Mouse (Mus musculus): ENCODE results near the gene Slc25a3. TPM values are rescaled to one million over a fixed set of nuclear protein-coding genes. Genes with fewer than 3 reads are reported as not detected.

Gene Slc25a3
- polyA plus RNA-seq, 2 experiments: 190 to 207 TPM

- peaks cover 11% of the 10 kb centered on the region; the same call in 1 of the 2 replicates for H3K36me3 ChIP-seq (replicated peaks; ENCODE audit: control insufficient read depth, insufficient read depth, low read depth)
Measured at GRCm38 (mm10) chr10:91076667-91077066, 47.2 kb downstream of the Slc25a3 start.

GRCm38 (mm10) chr10:91073345-91073744 is 50.5 kb downstream of the Slc25a3 start:
- 74% methylated on average over 3 of the region's 3 CpGs for WGBS (ENCODE audit: insufficient replicate concordance)
- TF ChIP-seq CTCF (IDR thresholded peaks at IDR 0.05; ENCODE audit: low read depth): no peak
- no peak for TF ChIP-seq EP300 (IDR thresholded peaks at IDR 0.05; ENCODE audit: low read depth)
- no peak for DNase-seq (ENCODE audit: low read depth in 3 of 3, low spot score in 3 of 3)
- Histone ChIP-seq H3K9ac (replicated peaks) (no peak overlapping the region), H3K27ac (no peak overlapping the region), H3K4me1 (replicated peaks; ENCODE audit: control insufficient read depth in 2 of 2, insufficient read depth in 2 of 2, low read length in 1 of 2) (no peaks in the 10 kb centered on the region), H3K27me3 (ENCODE audit: control insufficient read depth, insufficient read depth, low read length) (no peaks in the 10 kb centered on the region), H3K4me2 (ENCODE audit: low read depth) (no peak overlapping the region), H3K4me3 (ENCODE audit: insufficient read depth in 1 of 2, low read depth in 2 of 2, low read length in 2 of 2) (no peak overlapping the region), H3K36me3 (replicated peaks; ENCODE audit: control insufficient read depth, insufficient read depth, low read depth) (peaks cover 5% of the 10 kb centered on the region; the same call in 1 of the 2 replicates), H3K9me3 (ENCODE audit: control insufficient read depth, low read length) (no peaks in the 10 kb centered on the region)
- ATAC-seq (ENCODE audit: insufficient read depth): no peak

More at GRCm38 (mm10) chr10:91076667-91077066, 47.2 kb downstream of the Slc25a3 start:
- DNase-seq (ENCODE audit: low read depth in 3 of 3, low spot score in 3 of 3) (no peak), ATAC-seq (ENCODE audit: insufficient read depth) (no peak)
- H3K27ac ChIP-seq: no peak overlapping the region
- no peak overlapping the region for H3K4me3 ChIP-seq (ENCODE audit: insufficient read depth in 1 of 2, low read depth in 2 of 2, low read length in 2 of 2)
- H3K4me2 ChIP-seq (ENCODE audit: low read depth): no peak overlapping the region
- no peaks in the 10 kb centered on the region for H3K4me1 ChIP-seq (replicated peaks; ENCODE audit: control insufficient read depth in 2 of 2, insufficient read depth in 2 of 2, low read length in 1 of 2)
- 65% methylated on average over 2 of the region's 2 CpGs for WGBS (ENCODE audit: insufficient replicate concordance)
- no peak overlapping the region for H3K9ac ChIP-seq (replicated peaks)
- TF ChIP-seq CTCF (IDR thresholded peaks at IDR 0.05; ENCODE audit: low read depth): no peak
- no peak for TF ChIP-seq EP300 (IDR thresholded peaks at IDR 0.05; ENCODE audit: low read depth)
- H3K9me3 ChIP-seq (ENCODE audit: control insufficient read depth, low read length): no peaks in the 10 kb centered on the region
- H3K27me3 ChIP-seq (ENCODE audit: control insufficient read depth, insufficient read depth, low read length): no peaks in the 10 kb centered on the region

GRCm38 (mm10) chr10:91071768-91072167 is 52.1 kb downstream of the Slc25a3 start:
- WGBS (ENCODE audit: insufficient replicate concordance): 54% methylated on average over 1 of the region's 1 CpGs
- H3K9ac ChIP-seq (replicated peaks): no peak overlapping the region
- H3K4me3 ChIP-seq (ENCODE audit: insufficient read depth in 1 of 2, low read depth in 2 of 2, low read length in 2 of 2): no peak overlapping the region
- no peaks in the 10 kb centered on the region for H3K4me1 ChIP-seq (replicated peaks; ENCODE audit: control insufficient read depth in 2 of 2, insufficient read depth in 2 of 2, low read length in 1 of 2)
- H3K36me3 ChIP-seq (replicated peaks; ENCODE audit: control insufficient read depth, insufficient read depth, low read depth): peaks cover 3% of the 10 kb centered on the region; the same call in 1 of the 2 replicates
- H3K4me2 ChIP-seq (ENCODE audit: low read depth): no peak overlapping the region
- H3K27ac ChIP-seq: no peak overlapping the region
- DNase-seq (ENCODE audit: low read depth in 3 of 3, low spot score in 3 of 3): no peak
- no peaks in the 10 kb centered on the region for H3K9me3 ChIP-seq (ENCODE audit: control insufficient read depth, low read length)
- ATAC-seq (ENCODE audit: insufficient read depth): no peak
- no peaks in the 10 kb centered on the region for H3K27me3 ChIP-seq (ENCODE audit: control insufficient read depth, insufficient read depth, low read length)
- TF ChIP-seq EP300 (IDR thresholded peaks at IDR 0.05; ENCODE audit: low read depth) (no peak), CTCF (IDR thresholded peaks at IDR 0.05; ENCODE audit: low read depth) (no peak)

Other genes with a start within 250 kb of the Slc25a3 start
- gene Apaf1, start 41.3 kb downstream of the Slc25a3 start, polyA plus RNA-seq (2012; rRNA removed): 4.3 and 7.2 TPM in 2 replicates
- 8.2 and 9.1 TPM in 2 replicates for gene Apaf1, start 41.3 kb downstream of the Slc25a3 start, polyA plus RNA-seq (2014; fragmentation: Nextera tagmentation; extraction: Ambion mirVana)
- gene Ikbip, start 41.1 kb downstream of the Slc25a3 start, polyA plus RNA-seq (2012; rRNA removed): 1.9 and 4.0 TPM in 2 replicates
- 7.3 and 7.9 TPM in 2 replicates for gene Ikbip, start 41.1 kb downstream of the Slc25a3 start, polyA plus RNA-seq (2014; fragmentation: Nextera tagmentation; extraction: Ambion mirVana)
- 79.8 and 111 TPM in 2 replicates for gene Tmpo, start 57.3 kb upstream of the Slc25a3 start, polyA plus RNA-seq (2012; rRNA removed)
- gene Tmpo, start 57.3 kb upstream of the Slc25a3 start, polyA plus RNA-seq (2014; fragmentation: Nextera tagmentation; extraction: Ambion mirVana): 116 and 130 TPM in 2 replicates

Measured in liver, embryonic 14.5 days (tissue).